Mouse (Mus musculus) right cerebral cortex, postnatal 25 days (tissue): Measurements from ENCODE around the gene Gpr3.

Source experiments
- DNase-seq: peaks from one replicate; pipeline ENCODE4 v3.0.0; 2022

Gene Gpr3

GRCm38 (mm10) chr4:133211751-133212561 is at the start of gene Gpr3, which contains the start of gene Cd164l2:
Gene Gpr3, minus strand, starts transcription at chr4:133212536.
Gene Cd164l2, plus strand, starts transcription at chr4:133212131.
- DNase-seq: peak; percentile 56

- DNase-seq: no peak
These were observed 49.5 kb upstream of the Gpr3 start for GRCm38 (mm10) chr4:133261641-133262374.

- DNase-seq: no peak
These were observed 45.6 kb upstream of the Gpr3 start for GRCm38 (mm10) chr4:133257798-133258408.

- DNase-seq: no peak
These were observed 44.9 kb upstream of the Gpr3 start for GRCm38 (mm10) chr4:133257230-133257629.

GRCm38 (mm10) chr4:133256820-133257219 is 44.5 kb upstream of the Gpr3 start:
- no peak for DNase-seq

GRCm38 (mm10) chr4:133255392-133255791 is 43.1 kb upstream of the Gpr3 start:
- DNase-seq: no peak

GRCm38 (mm10) chr4:133253412-133253811 is 41.1 kb upstream of the Gpr3 start:
- no peak for DNase-seq

GRCm38 (mm10) chr4:133252089-133252488 is 39.8 kb upstream of the Gpr3 start:
- no peak for DNase-seq

GRCm38 (mm10) chr4:133251214-133251613 is 38.9 kb upstream of the Gpr3 start:
- DNase-seq: no peak

- peak; percentile 84 for DNase-seq
These were observed 38.3 kb upstream of the Gpr3 start for GRCm38 (mm10) chr4:133250609-133251008.

GRCm38 (mm10) chr4:133247806-133248449 is 35.6 kb upstream of the Gpr3 start:
- DNase-seq: no peak

GRCm38 (mm10) chr4:133247072-133247471 is 34.7 kb upstream of the Gpr3 start:
- no peak for DNase-seq

GRCm38 (mm10) chr4:133244289-133244688 is 32.0 kb upstream of the Gpr3 start:
- no peak for DNase-seq

GRCm38 (mm10) chr4:133243538-133243937 is 31.2 kb upstream of the Gpr3 start:
- no peak for DNase-seq

GRCm38 (mm10) chr4:133242710-133243109 is 30.4 kb upstream of the Gpr3 start:
- no peak for DNase-seq

- DNase-seq: no peak
These were observed 29.6 kb upstream of the Gpr3 start for GRCm38 (mm10) chr4:133241910-133242309.

GRCm38 (mm10) chr4:133240934-133241908 is 28.9 kb upstream of the Gpr3 start:
- DNase-seq: peak; percentile 86

- DNase-seq: no peak
These were observed 28.2 kb upstream of the Gpr3 start, which contains the start of gene Map3k6 for GRCm38 (mm10) chr4:133240490-133240921. Gene Map3k6, plus strand, starts transcription at chr4:133240818.

- no peak for DNase-seq
These were observed 25.6 kb upstream of the Gpr3 start for GRCm38 (mm10) chr4:133237911-133238310.

- DNase-seq: no peak
These were observed 23.1 kb upstream of the Gpr3 start for GRCm38 (mm10) chr4:133235415-133235814.

- no peak for DNase-seq
These were observed 22.4 kb upstream of the Gpr3 start for GRCm38 (mm10) chr4:133234771-133235170.
